Mouse (Mus musculus): Measurements from ENCODE around the gene Gzmc. TPM values are rescaled to one million over a fixed set of nuclear protein-coding genes. Genes with fewer than 3 reads are reported as not detected.
"Not testable (repeated sequence)": the region's sequence is repeated elsewhere in the genome, so short reads cannot be mapped to it uniquely, and the experiment has no call there.

The Gzmc gene
- 0.17 and 0.19 TPM in 2 replicates for polyA plus RNA-seq (2016; fragmentation: Nextera tagmentation; extraction: Ambion mirVana)

- Histone ChIP-seq H3K27ac (no peak within 1 kb of the TSS), H3K4me3 (no peak within 1 kb of the TSS), H3K36me3 (no peaks in the 10 kb centered on the region), H3K27me3 (ENCODE audit: insufficient read depth, poor library complexity, severe bottlenecking) (no peaks in the 10 kb centered on the region), H3K4me1 (replicated peaks) (no peaks in the 10 kb centered on the region), H3K9me3 (no peaks in the 10 kb centered on the region)
- no peak for DNase-seq (ENCODE audit: low spot score)
- 81% methylated on average over 2 of the region's 2 CpGs for WGBS
These were observed at the start of gene Gzmc for GRCm38 (mm10) chr14:56234556-56234955. TSS of gene Gzmc (minus strand) at chr14:56234656.

GRCm38 (mm10) chr14:56283816-56284215 lies 49.4 kb upstream of the Gzmc start:
- no peak for DNase-seq (ENCODE audit: low spot score)
- Histone ChIP-seq H3K36me3 (no peaks in the 10 kb centered on the region), H3K4me1 (replicated peaks) (peaks cover 3% of the 10 kb centered on the region; the same call in 1 of the 2 replicates), H3K4me3 (no peak overlapping the region), H3K27ac (no peak overlapping the region), H3K9me3 (no peaks in the 10 kb centered on the region), H3K27me3 (ENCODE audit: insufficient read depth, poor library complexity, severe bottlenecking) (no peaks in the 10 kb centered on the region)
- WGBS: 94% methylated on average over 1 of the region's 1 CpGs

GRCm38 (mm10) chr14:56281090-56281489 lies 46.6 kb upstream of the Gzmc start:
- 82% methylated on average over 5 of the region's 5 CpGs for WGBS
- DNase-seq (ENCODE audit: low spot score): no peak
- no peak overlapping the region for H3K27ac ChIP-seq
- H3K36me3 ChIP-seq: no peaks in the 10 kb centered on the region
- H3K27me3 ChIP-seq (ENCODE audit: insufficient read depth, poor library complexity, severe bottlenecking): no peaks in the 10 kb centered on the region
- no peaks in the 10 kb centered on the region for H3K9me3 ChIP-seq
- no peak overlapping the region for H3K4me3 ChIP-seq
- no peaks in the 10 kb centered on the region for H3K4me1 ChIP-seq (replicated peaks)

- not testable (repeated sequence) for H3K36me3 ChIP-seq; H3K27ac ChIP-seq; H3K4me1 ChIP-seq (replicated peaks); H3K4me3 ChIP-seq; H3K9me3 ChIP-seq; DNase-seq (ENCODE audit: low spot score); H3K27me3 ChIP-seq (ENCODE audit: insufficient read depth, poor library complexity, severe bottlenecking)
- 50% methylated on average over 7 of the region's 7 CpGs for WGBS
These were observed 44.2 kb upstream of the Gzmc start for GRCm38 (mm10) chr14:56278691-56279090.

GRCm38 (mm10) chr14:56276096-56276495 lies 41.6 kb upstream of the Gzmc start:
- 83% methylated on average over 7 of the region's 7 CpGs for WGBS
- H3K4me1 ChIP-seq (replicated peaks); H3K27me3 ChIP-seq (ENCODE audit: insufficient read depth, poor library complexity, severe bottlenecking); H3K27ac ChIP-seq; H3K4me3 ChIP-seq; H3K9me3 ChIP-seq; H3K36me3 ChIP-seq; DNase-seq (ENCODE audit: low spot score): not testable (repeated sequence)

- Histone ChIP-seq H3K27me3 (ENCODE audit: insufficient read depth, poor library complexity, severe bottlenecking) (no peaks in the 10 kb centered on the region), H3K4me1 (replicated peaks) (no peaks in the 10 kb centered on the region), H3K9me3 (no peaks in the 10 kb centered on the region), H3K27ac (no peak overlapping the region), H3K4me3 (no peak overlapping the region), H3K36me3 (no peaks in the 10 kb centered on the region)
- DNase-seq (ENCODE audit: low spot score): no peak
- WGBS: 90% methylated on average over 1 of the region's 1 CpGs
These were observed 31.7 kb upstream of the Gzmc start for GRCm38 (mm10) chr14:56266109-56266508.

- WGBS: 90% methylated on average over 5 of the region's 5 CpGs
- DNase-seq (ENCODE audit: low spot score): no peak
- no peaks in the 10 kb centered on the region for H3K36me3 ChIP-seq
- no peaks in the 10 kb centered on the region for H3K9me3 ChIP-seq
- no peaks in the 10 kb centered on the region for H3K27me3 ChIP-seq (ENCODE audit: insufficient read depth, poor library complexity, severe bottlenecking)
- H3K4me1 ChIP-seq (replicated peaks): no peaks in the 10 kb centered on the region
- no peak within 1 kb of the TSS for H3K27ac ChIP-seq
- H3K4me3 ChIP-seq: no peak within 1 kb of the TSS
These were observed 27.7 kb upstream of the Gzmc start, which contains the start of gene Gzmb for GRCm38 (mm10) chr14:56262153-56262552. TSS of gene Gzmb (minus strand) at chr14:56262260.

GRCm38 (mm10) chr14:56240409-56240808 lies 6.0 kb upstream of the Gzmc start:
- 0 out of 2 replicates have a peak, but pooled peaks cover 3% of the 10 kb centered on the region for H3K4me1 ChIP-seq (replicated peaks)
- no peaks in the 10 kb centered on the region for H3K9me3 ChIP-seq
- H3K36me3 ChIP-seq: no peaks in the 10 kb centered on the region
- no peak overlapping the region for H3K27ac ChIP-seq
- no peak overlapping the region for H3K4me3 ChIP-seq
- no peak for DNase-seq (ENCODE audit: low spot score)
- H3K27me3 ChIP-seq (ENCODE audit: insufficient read depth, poor library complexity, severe bottlenecking): no peaks in the 10 kb centered on the region

- Histone ChIP-seq H3K27me3 (ENCODE audit: insufficient read depth, poor library complexity, severe bottlenecking) (no peaks in the 10 kb centered on the region), H3K27ac (no peak within 1 kb of the TSS), H3K36me3 (no peaks in the 10 kb centered on the region), H3K4me1 (replicated peaks) (no peaks in the 10 kb centered on the region), H3K4me3 (no peak within 1 kb of the TSS), H3K9me3 (no peaks in the 10 kb centered on the region)
- whole genome bisulfite sequencing: 92% methylated on average over 4 of the region's 4 CpGs
- no peak for DNase-seq (ENCODE audit: low spot score)
These were observed 23.1 kb downstream of the Gzmc start, which contains the start of gene Gzmf for GRCm38 (mm10) chr14:56211317-56211716. TSS of gene Gzmf (minus strand) at chr14:56211417.

GRCm38 (mm10) chr14:56205613-56206012 lies 28.8 kb downstream of the Gzmc start:
- DNase-seq (ENCODE audit: low spot score): no peak
- H3K27me3 ChIP-seq (ENCODE audit: insufficient read depth, poor library complexity, severe bottlenecking): no peaks in the 10 kb centered on the region
- H3K4me3 ChIP-seq: no peak overlapping the region
- WGBS: 85% methylated on average over 1 of the region's 1 CpGs
- H3K36me3 ChIP-seq: no peaks in the 10 kb centered on the region
- H3K4me1 ChIP-seq (replicated peaks): no peaks in the 10 kb centered on the region
- no peaks in the 10 kb centered on the region for H3K9me3 ChIP-seq
- H3K27ac ChIP-seq: no peak overlapping the region

GRCm38 (mm10) chr14:56205021-56205420 lies 29.4 kb downstream of the Gzmc start:
- not testable (repeated sequence) for H3K36me3 ChIP-seq; H3K9me3 ChIP-seq; H3K4me1 ChIP-seq (replicated peaks); H3K27ac ChIP-seq; H3K4me3 ChIP-seq; H3K27me3 ChIP-seq (ENCODE audit: insufficient read depth, poor library complexity, severe bottlenecking)
- DNase-seq (ENCODE audit: low spot score): peak; percentile 50
- WGBS: 33% methylated on average over 5 of the region's 5 CpGs

GRCm38 (mm10) chr14:56203975-56204374 lies 30.5 kb downstream of the Gzmc start:
- H3K9me3 ChIP-seq: no peaks in the 10 kb centered on the region
- H3K4me1 ChIP-seq (replicated peaks): no peaks in the 10 kb centered on the region
- no peak overlapping the region for H3K27ac ChIP-seq
- no peak overlapping the region for H3K4me3 ChIP-seq
- no peaks in the 10 kb centered on the region for H3K27me3 ChIP-seq (ENCODE audit: insufficient read depth, poor library complexity, severe bottlenecking)
- WGBS: 15% methylated on average over 2 of the region's 2 CpGs
- DNase-seq (ENCODE audit: low spot score): peak; percentile 65
- H3K36me3 ChIP-seq: no peaks in the 10 kb centered on the region

GRCm38 (mm10) chr14:56186946-56187345 lies 47.5 kb downstream of the Gzmc start:
- no peak for DNase-seq (ENCODE audit: low spot score)
- no peaks in the 10 kb centered on the region for H3K9me3 ChIP-seq
- H3K27me3 ChIP-seq (ENCODE audit: insufficient read depth, poor library complexity, severe bottlenecking): no peaks in the 10 kb centered on the region
- no peak overlapping the region for H3K4me3 ChIP-seq
- no peak overlapping the region for H3K27ac ChIP-seq
- H3K4me1 ChIP-seq (replicated peaks): no peaks in the 10 kb centered on the region
- H3K36me3 ChIP-seq: no peaks in the 10 kb centered on the region
- 53% methylated on average over 6 of the region's 6 CpGs for WGBS

GRCm38 (mm10) chr14:56186521-56186920 lies 47.9 kb downstream of the Gzmc start:
- Histone ChIP-seq H3K36me3 (no peaks in the 10 kb centered on the region), H3K4me1 (replicated peaks) (no peaks in the 10 kb centered on the region), H3K27me3 (ENCODE audit: insufficient read depth, poor library complexity, severe bottlenecking) (no peaks in the 10 kb centered on the region), H3K27ac (no peak overlapping the region), H3K9me3 (no peaks in the 10 kb centered on the region), H3K4me3 (no peak overlapping the region)
- whole genome bisulfite sequencing: 79% methylated on average over 5 of the region's 5 CpGs
- DNase-seq (ENCODE audit: low spot score): no peak

Measured in hindbrain, embryonic 10.5 days (tissue).